Mouse (Mus musculus) urinary bladder, postnatal 0 days (tissue): Measurements from ENCODE around the gene Apeh. TPM values are rescaled to one million over a fixed set of nuclear protein-coding genes. Genes with fewer than 3 reads are reported as not detected.

Experiments used
- microRNA-seq: library from miRNA; unstranded; fragments of <30 nt; microRNA quantifications from one replicate; pipeline ENCODE4, GENCODE M21; 2016
- polyA plus RNA-seq: library from polyadenylated mRNA; unstranded; fragments of >200 nt; fragmentation: Nextera tagmentation; extraction: Ambion mirVana; gene quantifications from 2 replicates; pipeline ENCODE4 v1.2.1, GENCODE M21; 2015

The Apeh gene
- 36.0 and 39.2 TPM in 2 replicates for polyA plus RNA-seq

GRCm38 (mm10) chr9:108094184-108094941 is at the start of gene Apeh:
Gene Apeh (minus strand): TSS chr9:108094606.

GRCm38 (mm10) chr9:108082988-108083431 is 11.4 kb downstream of the Apeh start, which contains the start of gene Rnf123:
Gene Rnf123 (minus strand): TSS chr9:108083346.

GRCm38 (mm10) chr9:108080168-108080567 is 14.2 kb downstream of the Apeh start, which contains the start of gene Mst1:
Gene Mst1 (plus strand): TSS chr9:108080436.

GRCm38 (mm10) chr9:108052885-108053664 is 41.3 kb downstream of the Apeh start, which contains the start of gene Amigo3:
Gene Amigo3 (plus strand): TSS chr9:108053159.

GRCm38 (mm10) chr9:108049016-108049455 is 45.4 kb downstream of the Apeh start, which contains the start of gene Gmppb:
Gene Gmppb (plus strand): TSS chr9:108049242.

Small RNAs within 50 kb of the gene (microRNA-seq; reads per million reads assigned to microRNA genes)
- gene Gm47303, result not detected
- gene Mir7088, result not detected

Other genes with a start within 250 kb of the Apeh start
- 31.5 and 34.2 TPM in 2 replicates for gene Rbm6, start 221.4 kb downstream of the Apeh start, polyA plus RNA-seq
- gene Mon1a, start 206.5 kb downstream of the Apeh start, polyA plus RNA-seq, result 10.4 and 11.5 TPM in 2 replicates
- gene Mst1r, start 187.7 kb downstream of the Apeh start, polyA plus RNA-seq, result 7.8 and 9.4 TPM in 2 replicates
- not detected in 2 replicates for gene Actl11, start 166.1 kb downstream of the Apeh start, polyA plus RNA-seq
- gene Camkv, start 158.9 kb downstream of the Apeh start, polyA plus RNA-seq, result 0.16 and 0.28 TPM in 2 replicates
- gene Traip, start 144.5 kb downstream of the Apeh start, polyA plus RNA-seq, result 3.9 and 4.5 TPM in 2 replicates
- 14.7 and 18.3 TPM in 2 replicates for gene Uba7, start 119.1 kb downstream of the Apeh start, polyA plus RNA-seq
- gene Gm20661, start 111.5 kb downstream of the Apeh start, polyA plus RNA-seq, result 0.31 and 0.41 TPM in 2 replicates
- 19.3 and 23.9 TPM in 2 replicates for gene Inka1, start 108.7 kb downstream of the Apeh start, polyA plus RNA-seq
- gene Cdhr4, start 102.1 kb downstream of the Apeh start, polyA plus RNA-seq, result 0.45 and 0.70 TPM in 2 replicates
- 0.19 TPM in 1 of 2 replicates, not detected in the other for gene Gm20662, start 98.3 kb downstream of the Apeh start, polyA plus RNA-seq
- 23.9 and 26.5 TPM in 2 replicates for gene Ip6k1, start 92.1 kb downstream of the Apeh start, polyA plus RNA-seq
- 38.2 and 45.6 TPM in 2 replicates for gene Gmppb, start 45.4 kb downstream of the Apeh start, polyA plus RNA-seq
- gene Amigo3, start 41.4 kb downstream of the Apeh start, polyA plus RNA-seq, result 2.6 TPM in 2 replicates
- gene Mst1, start 14.2 kb downstream of the Apeh start, polyA plus RNA-seq, result 0.93 and 1.1 TPM in 2 replicates
- gene Rnf123, start 11.3 kb downstream of the Apeh start, polyA plus RNA-seq, result 19.7 and 24.9 TPM in 2 replicates
- 0.39 and 0.42 TPM in 2 replicates for gene Bsn, start 95.8 kb upstream of the Apeh start, polyA plus RNA-seq
- gene Dag1, start 169.4 kb upstream of the Apeh start, polyA plus RNA-seq, result 81.3 and 103 TPM in 2 replicates
- 37.6 and 38.5 TPM in 2 replicates for gene Nicn1, start 195.8 kb upstream of the Apeh start, polyA plus RNA-seq
- 14.0 and 15.7 TPM in 2 replicates for gene Amt, start 202.2 kb upstream of the Apeh start, polyA plus RNA-seq
- gene Rhoa, start 211.5 kb upstream of the Apeh start, polyA plus RNA-seq, result 420 and 517 TPM in 2 replicates
- 67.6 and 71.3 TPM in 2 replicates for gene Tcta, start 211.6 kb upstream of the Apeh start, polyA plus RNA-seq
- 814 and 969 TPM in 2 replicates for gene Gpx1, start 244.3 kb upstream of the Apeh start, polyA plus RNA-seq